Mouse (Mus musculus) heart, adult 9 months (tissue): ENCODE measurements around the gene Map2k1.
"Not testable (repeated sequence)": the region's sequence is repeated elsewhere in the genome, so short reads cannot be mapped to it uniquely, and the experiment has no call there.

ENCODE experiments used
- DNase-seq, 2 experiments: peaks; one replicate each; pipeline ENCODE4 v3.0.0; 2022; ENCODE audit warnings: low spot score in 2 of 2

Gene Map2k1

GRCm38 (mm10) chr9:64253021-64253904 is at the start of gene Map2k1:
Gene Map2k1, minus strand, starts transcription at chr9:64253631.
- peak; percentile 98 to 99 for DNase-seq

GRCm38 (mm10) chr9:64303086-64303485 is 49.7 kb upstream of the Map2k1 start:
- DNase-seq, result not testable (repeated sequence)

GRCm38 (mm10) chr9:64282404-64282987 is 29.1 kb upstream of the Map2k1 start:
- no peak for DNase-seq

- no peak for DNase-seq
Observed at GRCm38 (mm10) chr9:64281781-64282178, 28.3 kb upstream of the Map2k1 start.

DNA sequence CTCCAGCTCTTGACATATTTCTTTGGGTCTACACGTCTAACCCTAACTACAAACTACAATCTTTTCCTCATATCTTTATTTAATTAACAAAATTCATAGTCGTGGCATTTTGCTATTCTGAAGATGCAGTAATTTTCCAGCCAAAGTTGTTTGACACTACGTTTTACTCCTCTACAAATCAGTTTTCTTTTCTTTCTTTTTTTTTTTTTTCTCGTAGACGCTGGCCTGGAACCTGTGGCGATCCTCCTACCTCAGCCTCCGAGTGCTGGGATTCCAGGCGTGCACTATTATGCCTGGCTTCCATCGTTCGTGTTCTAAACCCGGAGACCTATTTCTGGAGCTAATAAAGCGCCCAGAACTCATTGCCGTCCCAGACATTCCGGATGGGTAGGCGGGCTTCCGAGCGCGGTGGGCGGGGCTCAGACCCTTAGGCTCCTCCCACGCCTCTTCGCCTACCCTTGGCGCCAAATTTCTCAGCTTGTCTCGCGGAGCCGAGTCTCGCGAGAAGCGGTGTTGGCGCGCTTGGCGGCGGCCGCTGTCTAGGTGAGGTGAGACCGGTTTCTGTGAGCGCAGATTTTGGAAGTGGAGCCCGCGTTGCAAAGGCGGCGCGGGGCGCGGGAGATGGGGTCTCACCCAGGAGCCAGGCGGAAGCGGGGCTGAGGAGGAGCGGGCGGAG is 27.8 kb upstream of the Map2k1 start, which contains the start of gene Tipin:
TSS of gene Tipin (plus strand) at position 477 of the 676 bp plus-strand sequence.
- DNase-seq, result peak; percentile 93 to 95

DNA sequence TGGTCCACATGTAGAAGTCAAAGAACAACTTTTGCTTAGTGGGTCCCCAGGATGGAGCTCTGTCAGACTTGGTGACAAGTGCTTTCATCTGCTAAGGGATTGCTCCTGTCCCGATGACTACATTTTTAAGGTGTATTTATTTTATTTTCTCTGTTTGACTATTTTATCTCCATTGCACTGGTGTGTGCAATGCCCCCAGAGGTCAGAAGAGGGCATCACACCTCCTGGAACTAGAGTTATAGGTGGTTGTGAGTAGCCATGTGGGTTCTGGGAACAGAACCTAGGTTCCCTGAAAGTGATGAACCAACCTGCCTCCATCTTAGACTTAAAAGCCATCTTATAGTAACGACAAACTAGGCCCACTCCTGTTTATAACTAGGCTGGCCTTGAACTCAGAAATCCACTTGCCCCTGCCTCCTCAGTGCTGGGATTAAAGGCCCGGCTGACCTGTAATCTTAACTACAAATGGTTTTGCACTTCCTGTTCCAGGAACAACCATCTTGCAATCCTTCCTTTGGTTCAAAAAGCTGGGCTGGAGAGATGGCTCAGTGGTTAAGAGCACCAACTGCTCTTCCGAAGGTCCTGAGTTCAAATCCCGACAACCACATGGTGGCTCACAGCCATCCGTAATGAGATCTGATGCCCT is 25.4 kb upstream of the Map2k1 start:
- no peak for DNase-seq

DNA sequence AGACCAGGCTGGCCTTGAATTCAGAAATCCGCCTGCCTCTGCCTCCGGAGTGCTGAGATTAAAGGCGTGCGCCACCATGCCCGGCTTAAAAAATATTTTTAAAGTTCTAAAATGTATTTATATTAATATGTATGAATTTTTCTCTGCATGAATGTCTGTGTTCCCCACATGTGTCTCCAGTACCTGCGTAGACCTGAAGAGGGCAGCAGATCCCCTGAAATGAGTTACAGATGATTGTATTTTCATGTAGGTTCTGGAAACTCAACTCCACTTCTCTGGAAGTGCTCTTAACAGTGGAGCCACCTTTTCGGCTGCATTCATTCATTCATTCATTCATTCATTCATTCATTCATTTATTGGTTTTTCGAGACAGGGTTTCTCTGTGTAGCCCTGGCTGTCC is 24.3 kb upstream of the Map2k1 start:
- peak in 1 of 2 experiments; percentile 42 for DNase-seq

DNA sequence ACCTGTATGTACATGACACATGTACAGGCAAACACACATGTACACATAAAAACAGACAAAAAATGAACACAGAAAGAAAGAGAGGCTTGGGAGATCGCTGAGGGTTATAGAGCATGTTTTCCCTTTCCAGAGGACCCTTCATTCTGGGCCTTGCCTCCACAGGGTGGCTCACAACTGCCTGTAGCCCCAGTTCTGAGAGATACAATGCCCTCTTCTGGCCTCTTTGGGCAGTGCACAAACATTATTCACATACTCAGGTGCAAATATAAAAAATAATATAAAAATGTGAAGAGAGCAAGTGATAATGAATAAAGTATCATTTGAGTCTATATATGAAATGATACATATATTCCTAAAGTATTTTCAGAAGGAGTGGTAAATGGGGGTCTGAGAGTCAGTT is 21.5 kb upstream of the Map2k1 start:
- no peak for DNase-seq

- no peak for DNase-seq
Observed at GRCm38 (mm10) chr9:64274291-64274690, 20.9 kb upstream of the Map2k1 start.

- no peak for DNase-seq
Observed at GRCm38 (mm10) chr9:64273757-64274156, 20.3 kb upstream of the Map2k1 start.

DNA sequence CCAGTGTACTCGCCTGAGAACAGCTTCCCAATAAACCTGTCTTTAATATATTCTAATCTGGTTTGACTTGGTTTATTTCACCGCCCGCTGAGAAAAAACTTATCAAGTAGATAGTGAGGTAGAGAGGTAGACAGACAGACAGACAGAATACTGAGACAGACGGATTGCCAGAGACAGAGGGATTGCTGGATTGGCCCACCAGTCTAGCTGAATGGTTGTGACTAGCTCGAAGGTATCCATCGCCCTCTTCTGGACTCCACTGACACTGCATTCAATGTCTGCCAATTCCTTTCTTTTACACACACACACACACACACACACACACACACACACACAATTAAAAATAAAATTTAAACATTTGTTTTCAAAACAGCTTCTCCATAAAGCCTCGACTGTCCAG is 19.2 kb upstream of the Map2k1 start:
- no peak for DNase-seq

- no peak for DNase-seq
Observed at GRCm38 (mm10) chr9:64271249-64271648, 17.8 kb upstream of the Map2k1 start.

- not testable (repeated sequence) for DNase-seq
Observed at GRCm38 (mm10) chr9:64268836-64269235, 15.4 kb upstream of the Map2k1 start.

GRCm38 (mm10) chr9:64268196-64268595 is 14.8 kb upstream of the Map2k1 start:
- DNase-seq, result no peak

DNA sequence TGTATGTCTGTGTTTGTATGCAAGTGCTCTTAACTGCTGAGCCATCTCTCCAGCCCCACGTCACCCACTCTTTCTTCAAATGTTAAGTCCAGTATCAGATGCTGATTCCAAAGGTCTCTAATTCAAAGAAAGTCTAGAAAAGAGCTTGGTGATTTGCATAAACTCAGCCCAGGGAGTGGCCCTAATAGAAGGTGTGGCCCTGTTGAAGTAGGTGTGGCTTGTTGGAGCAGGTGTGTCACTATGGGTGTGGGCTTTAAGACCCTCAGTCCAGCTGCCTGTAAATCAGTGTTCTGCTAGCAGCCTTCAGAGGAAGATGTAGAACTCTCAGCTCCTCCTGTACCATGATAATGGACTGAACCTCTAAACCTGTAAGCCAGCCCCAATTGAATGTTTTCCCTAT is 13.8 kb upstream of the Map2k1 start:
- DNase-seq, result no peak

DNA sequence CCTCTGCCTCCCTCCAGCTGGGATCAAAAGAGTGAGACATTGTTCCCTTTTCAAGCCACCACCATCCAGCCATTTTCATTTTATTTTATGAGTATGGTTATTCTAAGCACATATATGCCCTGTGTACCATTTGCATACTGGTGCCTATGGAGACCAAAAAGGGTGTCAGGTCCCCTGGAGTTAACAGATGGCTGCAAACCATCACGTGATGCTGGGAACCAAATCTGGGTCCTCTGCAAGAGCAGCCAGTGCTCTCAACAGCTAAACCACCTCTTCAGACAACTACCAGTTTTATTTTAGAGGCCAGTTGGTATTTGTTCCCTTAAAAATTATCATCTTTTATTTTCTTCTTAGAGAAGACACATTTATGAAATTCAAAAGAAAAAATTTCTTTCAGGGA is 11.4 kb upstream of the Map2k1 start:
- DNase-seq, result no peak

DNA sequence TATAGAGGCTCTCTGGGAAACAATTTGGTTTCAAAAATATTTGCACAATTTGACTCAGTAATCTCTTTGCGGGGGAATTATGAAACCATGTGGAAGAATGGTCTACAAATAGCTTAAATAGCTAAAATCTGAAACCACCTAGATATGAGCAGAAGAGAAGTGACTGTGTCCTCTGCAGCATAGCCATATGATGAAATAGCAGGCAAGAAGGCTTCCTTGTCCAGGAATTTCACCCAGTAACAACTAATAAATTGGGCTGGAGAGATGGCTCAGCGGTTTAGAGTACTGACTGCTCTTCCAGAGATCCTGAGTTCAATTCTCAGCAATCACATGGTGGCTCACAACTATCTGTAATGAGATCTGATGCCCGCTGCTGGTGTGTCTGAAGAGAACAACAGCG is 7.6 kb upstream of the Map2k1 start:
- DNase-seq, result no peak

- no peak for DNase-seq
Observed at GRCm38 (mm10) chr9:64259906-64260305, 6.5 kb upstream of the Map2k1 start.

DNA sequence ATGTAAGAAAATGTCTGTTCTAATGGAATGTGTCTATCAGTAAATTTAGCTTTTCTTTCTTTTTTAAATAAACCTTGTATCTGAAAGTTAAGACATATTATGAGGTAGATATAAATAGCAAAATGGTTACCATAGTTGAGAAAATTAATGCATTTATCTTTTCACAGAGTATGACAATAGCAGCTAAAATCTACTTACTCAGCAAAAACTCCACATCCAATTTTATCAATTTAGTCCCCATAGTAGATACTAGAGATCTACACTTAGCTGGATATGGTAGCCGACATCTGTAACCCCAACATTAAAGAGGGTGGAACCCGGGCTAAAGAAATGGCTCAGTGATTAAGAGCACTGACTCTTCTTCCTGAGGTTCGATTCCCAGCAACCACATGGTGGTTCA is 2.8 kb upstream of the Map2k1 start:
- no peak for DNase-seq

DNA sequence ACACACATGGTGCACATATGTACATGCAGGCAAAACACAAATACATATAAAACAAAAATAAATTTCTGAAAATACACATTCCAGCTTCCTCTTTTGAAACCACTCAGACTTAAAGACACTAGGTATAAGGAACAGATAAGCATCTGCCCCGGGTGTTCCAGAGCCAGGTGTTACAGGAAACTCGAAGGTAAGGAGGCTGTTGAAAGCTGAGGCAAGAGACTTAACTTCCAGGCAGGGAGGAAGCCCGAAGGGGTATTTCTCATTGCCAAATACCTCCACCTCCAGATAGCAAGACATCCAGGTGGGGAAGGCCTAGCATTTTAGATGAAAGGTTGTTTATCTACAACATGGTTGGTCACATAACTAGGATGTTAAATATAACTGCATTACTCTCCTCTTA is 2.0 kb upstream of the Map2k1 start:
- DNase-seq, result no peak

GRCm38 (mm10) chr9:64252591-64253020 is 825 bp downstream of the Map2k1 start:
- peak; percentile 23 to 55 for DNase-seq

DNA sequence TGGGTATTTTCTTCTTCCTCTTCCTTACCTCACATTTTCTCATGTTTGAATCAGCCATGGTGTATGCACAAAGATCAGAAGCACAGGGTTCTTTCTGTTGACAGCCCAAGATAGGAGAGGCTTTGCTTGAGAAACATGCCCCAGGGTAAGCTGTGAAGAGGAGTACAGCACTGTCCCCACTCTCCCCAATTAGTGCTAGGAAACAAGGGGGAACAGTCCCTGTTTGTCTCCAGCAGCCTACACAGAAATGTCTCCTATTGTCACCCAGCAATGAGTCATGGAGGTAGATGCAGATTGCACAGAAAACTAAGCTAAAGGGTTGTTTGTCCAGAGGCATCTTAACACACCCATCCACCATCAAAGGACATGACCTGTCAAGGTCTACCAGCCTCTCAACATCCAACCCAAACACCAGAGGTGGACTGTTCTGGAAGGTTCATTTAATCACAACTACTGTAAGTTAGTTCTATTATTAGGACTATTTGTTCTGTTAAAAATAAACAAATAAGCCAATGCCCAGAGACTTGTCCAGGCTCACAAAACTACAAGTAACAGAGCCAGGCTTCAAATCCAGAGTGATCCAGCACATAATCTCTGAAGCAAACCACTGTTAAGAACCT is 3.2 kb downstream of the Map2k1 start:
- DNase-seq, result no peak
